Mouse (Mus musculus) midbrain, postnatal 0 days (tissue): ENCODE data around the gene Herc1. TPM values are rescaled to one million over a fixed set of nuclear protein-coding genes. Genes with fewer than 3 reads are reported as not detected.

ENCODE experiments used
- ATAC-seq: fragments of 200-750 bp; cut with Nextera tagmentation; 2 replicates; pipeline ENCODE4 v1.8.0; 2017; ENCODE audit warnings: moderate number of reproducible peaks, mild to moderate bottlenecking, moderate TSS enrichment, moderate library complexity; ENCODE audit not compliant: low FRiP score
- DNase-seq: peaks from one replicate; pipeline ENCODE4 v3.0.0-alpha.2; 2015; ENCODE audit warnings: low spot score
- H3K27ac ChIP-seq: fragments of 300-500 bp; sonication (generic); 2 replicates; pipeline ENCODE4 v1.5.1; 2014; ENCODE audit warnings: low read depth, mild to moderate bottlenecking, low read length, mixed read lengths
- H3K27me3 ChIP-seq: fragments of 300-500 bp; sonication (generic); 2 replicates; pipeline ENCODE4 v1.6.1; 2014; ENCODE audit warnings: low read length, control low read depth, mixed read lengths; ENCODE audit not compliant: insufficient read depth
- H3K36me3 ChIP-seq: fragments of 300-500 bp; sonication (generic); 2 replicates; pipeline ENCODE4 v1.6.1; 2014; ENCODE audit warnings: low read length, control low read depth, mixed read lengths; ENCODE audit not compliant: insufficient read depth
- H3K4me1 ChIP-seq: fragments of 300-500 bp; sonication (generic); 2 replicates; pipeline ENCODE4 v1.6.1; 2014; ENCODE audit warnings: mild to moderate bottlenecking, control low read depth, antibody characterized with exemption, low read length, mixed read lengths; ENCODE audit not compliant: insufficient read depth
- H3K4me2 ChIP-seq: fragments of 300-500 bp; sonication (generic); 2 replicates; pipeline ENCODE4 v1.6.1; 2014; ENCODE audit warnings: low read depth, mild to moderate bottlenecking, low read length, mixed read lengths; ENCODE audit not compliant: poor library complexity, severe bottlenecking
- H3K4me3 ChIP-seq: fragments of 300-500 bp; sonication (generic); 2 replicates; pipeline ENCODE4 v1.5.1; 2014; ENCODE audit warnings: low read depth, mild to moderate bottlenecking, low read length, moderate library complexity
- H3K9ac ChIP-seq: fragments of 300-500 bp; sonication (generic); replicated peaks from 2 replicates; pipeline ENCODE4 v1.6.1; 2014; ENCODE audit warnings: mild to moderate bottlenecking, low read length, moderate library complexity, mixed read lengths; ENCODE audit not compliant: poor library complexity, severe bottlenecking
- H3K9me3 ChIP-seq: fragments of 300-500 bp; sonication (generic); 2 replicates; pipeline ENCODE4 v1.6.1; 2016; ENCODE audit warnings: low read length, control low read depth
- CTCF ChIP-seq: IDR thresholded peaks from 2 replicates; pipeline ENCODE4 v1.5.1; 2016; ENCODE audit warnings: antibody characterized with exemption, mild to moderate bottlenecking
- WGBS: fragments of 180-500 bp; shearing (Covaris S2); extraction: QIAGEN DNeasy Blood & Tissue Kit; methylation state at CpG from one replicate; pipeline ENCODE4 v1.1.7; 2014; 5-methylcytosine and 5-hydroxymethylcytosine counted together
- polyA plus RNA-seq: library from polyadenylated mRNA; unstranded; fragments of >200 nt; fragmentation: Nextera tagmentation; extraction: Ambion mirVana; gene quantifications from 2 replicates; pipeline ENCODE4 v1.2.1, GENCODE M21; 2015
- total RNA-seq: library from RNA; depleted of rRNA; stranded (reverse); fragments of >200 nt; gene quantifications from 2 replicates; pipeline ENCODE4 v1.2.3, GENCODE M21; 2014

Gene Herc1
- total and polyA plus RNA-seq, 2 experiments from 2014 or later = 32.9 to 114 TPM

- Histone ChIP-seq H3K4me1 (no peaks in the 10 kb centered on the region), H3K36me3 (no peaks in the 10 kb centered on the region), H3K27ac (no peak overlapping the region), H3K4me3 (no peak overlapping the region), H3K4me2 (no peak overlapping the region), H3K9me3 (no peaks in the 10 kb centered on the region), H3K27me3 (no peaks in the 10 kb centered on the region), H3K9ac (no peak overlapping the region)
- WGBS = 90% methylated on average over 3 of the region's 3 CpGs
- ATAC-seq = no peak
- TF ChIP-seq CTCF = no peak
- no peak for DNase-seq
These were observed 9.7 kb upstream of the Herc1 start for GRCm38 (mm10) chr9:66340394-66341094.

DNA sequence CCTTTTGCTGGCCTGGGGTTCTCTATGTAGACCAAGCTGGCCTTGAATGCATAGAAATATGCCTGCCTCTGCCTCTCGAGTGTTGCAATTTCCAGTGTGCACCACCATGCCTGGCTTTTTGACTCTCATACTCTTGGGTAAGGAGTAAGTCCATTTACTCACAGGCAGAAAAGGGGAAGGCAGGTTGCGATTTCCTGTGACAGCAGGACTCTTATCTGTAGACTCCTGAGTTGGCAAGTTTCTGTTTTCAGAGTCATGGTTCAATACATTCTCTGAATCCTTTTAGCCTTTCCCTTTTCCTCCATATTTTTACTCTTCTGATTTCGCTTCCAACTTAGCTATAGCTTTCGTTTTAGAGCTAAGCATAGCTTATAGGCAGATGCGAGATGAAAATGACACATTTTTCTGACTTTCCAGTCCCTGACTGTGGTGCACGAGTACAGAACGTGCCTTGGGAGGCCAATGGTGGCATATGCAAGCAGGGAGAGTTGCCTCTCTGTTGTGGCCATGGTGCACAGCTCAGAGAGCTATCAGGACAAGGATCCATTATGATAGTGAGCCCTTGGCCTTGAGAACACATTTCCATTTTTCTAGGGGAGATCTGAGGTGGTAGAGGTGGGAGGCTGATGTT lies 2.7 kb upstream of the Herc1 start:
- WGBS = 90% methylated on average over 7 of the region's 7 CpGs
- TF ChIP-seq CTCF = no peak
- no peak for DNase-seq
- H3K9ac ChIP-seq = no peak overlapping the region
- no peak overlapping the region for H3K4me2 ChIP-seq
- ATAC-seq = no peak
- H3K4me3 ChIP-seq = no peak overlapping the region
- H3K4me1 ChIP-seq = 0 out of 2 replicates have a peak, but pooled peaks cover 3% of the 10 kb centered on the region
- no peaks in the 10 kb centered on the region for H3K36me3 ChIP-seq
- no peaks in the 10 kb centered on the region for H3K9me3 ChIP-seq
- no peaks in the 10 kb centered on the region for H3K27me3 ChIP-seq
- H3K27ac ChIP-seq = no peak overlapping the region

- peak overlapping the region; percentile 78 for H3K4me2 ChIP-seq
- TF ChIP-seq CTCF = no peak
- H3K27me3 ChIP-seq = no peaks in the 10 kb centered on the region
- H3K27ac ChIP-seq = peak overlapping the region; percentile 99; the same call in 1 of the 2 replicates
- H3K4me1 ChIP-seq = 0 out of 2 replicates have a peak, but pooled peaks cover 3% of the 10 kb centered on the region
- H3K9ac ChIP-seq = peak overlapping the region; percentile 100
- WGBS = 37% methylated on average over 8 of the region's 8 CpGs
- no peak for DNase-seq
- no peaks in the 10 kb centered on the region for H3K36me3 ChIP-seq
- H3K4me3 ChIP-seq = peak overlapping the region; percentile 99
- no peaks in the 10 kb centered on the region for H3K9me3 ChIP-seq
- no peak; the same call in 1 of the 2 replicates for ATAC-seq
These were observed 948 bp upstream of the Herc1 start for GRCm38 (mm10) chr9:66349144-66349859.

- H3K9ac ChIP-seq = peak overlapping the region; percentile 100
- peak overlapping the region; percentile 99 for H3K27ac ChIP-seq
- peak overlapping the region; percentile 99 for H3K4me3 ChIP-seq
- no peaks in the 10 kb centered on the region for H3K27me3 ChIP-seq
- TF ChIP-seq CTCF = no peak
- DNase-seq = peak; percentile 22
- WGBS = under 1% methylated on average over 31 of the region's 32 CpGs
- peak overlapping the region; percentile 67 for H3K4me2 ChIP-seq
- no peaks in the 10 kb centered on the region for H3K36me3 ChIP-seq
- 0 out of 2 replicates have a peak, but pooled peaks cover 3% of the 10 kb centered on the region for H3K4me1 ChIP-seq
- no peaks in the 10 kb centered on the region for H3K9me3 ChIP-seq
- ATAC-seq = peak; percentile 55; the same call in 1 of the 2 replicates
These were observed 659 bp downstream of the Herc1 start for GRCm38 (mm10) chr9:66350788-66351430.

GRCm38 (mm10) chr9:66352704-66353103 lies 2.5 kb downstream of the Herc1 start:
- Histone ChIP-seq H3K27me3 (no peaks in the 10 kb centered on the region), H3K4me2 (peak overlapping the region; percentile 67), H3K36me3 (no peaks in the 10 kb centered on the region), H3K9ac (no peak overlapping the region), H3K9me3 (no peaks in the 10 kb centered on the region), H3K4me3 (peak overlapping the region; percentile 99; the same call in 1 of the 2 replicates), H3K4me1 (0 out of 2 replicates have a peak, but pooled peaks cover 3% of the 10 kb centered on the region), H3K27ac (no peak overlapping the region)
- WGBS = 62% methylated on average over 2 of the region's 2 CpGs
- DNase-seq (no peak), ATAC-seq (no peak)
- no peak for TF ChIP-seq CTCF
